Mouse (Mus musculus) myocyte (in vitro differentiated cells): Measurements from ENCODE around the gene Olfr356. TPM values are rescaled to one million over a fixed set of nuclear protein-coding genes. Genes with fewer than 3 reads are reported as not detected.

Experiments used
- H3K27me3 ChIP-seq: one replicate; pipeline ENCODE4 v1.6.1; 2011; ENCODE audit not compliant: control insufficient read depth, insufficient read depth, insufficient read length
- H3K36me3 ChIP-seq: one replicate; pipeline ENCODE4 v1.6.1; 2011; ENCODE audit not compliant: control insufficient read depth, insufficient read depth
- H3K4me2 ChIP-seq: one replicate; pipeline ENCODE4 v1.6.1; 2011; ENCODE audit warnings: low read depth, control low read depth
- H3K4me3 ChIP-seq: one replicate; pipeline ENCODE4 v1.5.1; 2011; ENCODE audit warnings: mild to moderate bottlenecking, control low read depth, moderate library complexity
- H3K79me2 ChIP-seq: one replicate; pipeline ENCODE4 v1.6.1; 2011; ENCODE audit not compliant: control insufficient read depth, insufficient read depth
- H3ac ChIP-seq: one replicate; pipeline ENCODE4 v1.6.1; 2011; ENCODE audit not compliant: control insufficient read depth, insufficient read length
- CEBPB ChIP-seq: IDR thresholded peaks from 2 replicates; pipeline ENCODE4 v1.6.1; 2011; ENCODE audit warnings: mild to moderate bottlenecking, moderate library complexity; ENCODE audit not compliant: poor library complexity, insufficient read depth, severe bottlenecking
- E2F4 ChIP-seq: IDR thresholded peaks from one replicate; pipeline ENCODE4 v1.6.1; 2011; ENCODE audit warnings: mild to moderate bottlenecking, control low read depth, moderate library complexity; ENCODE audit not compliant: insufficient read depth
- MAX ChIP-seq: IDR thresholded peaks from one replicate; pipeline ENCODE4 v1.6.1; 2011; ENCODE audit warnings: low read depth, mild to moderate bottlenecking, control low read depth
- MYOD1 ChIP-seq, 3 experiments: IDR thresholded peaks; one replicate each; pipeline ENCODE4 v1.6.1; 2011; ENCODE audit warnings: control low read depth in 2 of 3, low read depth in 2 of 3, mild to moderate bottlenecking in 2 of 3, moderate library complexity in 1 of 3; ENCODE audit not compliant: insufficient read length in 2 of 3, control insufficient read depth in 1 of 3
- MYOG ChIP-seq, 3 experiments: IDR thresholded peaks; one replicate each; pipeline ENCODE4 v1.6.1; 2011; ENCODE audit warnings: control low read depth in 2 of 3, low read depth in 2 of 3, mild to moderate bottlenecking in 2 of 3; ENCODE audit not compliant: insufficient read length in 2 of 3, control insufficient read depth in 1 of 3, insufficient read depth in 1 of 3
- POLR2A ChIP-seq: IDR thresholded peaks from one replicate; pipeline ENCODE4 v1.6.1; 2011; ENCODE audit warnings: low read depth, mild to moderate bottlenecking, control low read depth, moderate library complexity; ENCODE audit not compliant: insufficient read length
- POLR2AphosphoS2 ChIP-seq: IDR thresholded peaks from one replicate; pipeline ENCODE4 v1.6.1; 2011; ENCODE audit warnings: low read depth, control low read depth; ENCODE audit not compliant: insufficient read length
- REST ChIP-seq: IDR thresholded peaks from one replicate; pipeline ENCODE4 v1.6.1; 2011; ENCODE audit warnings: mild to moderate bottlenecking, control low read depth, moderate library complexity; ENCODE audit not compliant: insufficient read depth, insufficient read length
- SRF ChIP-seq: IDR thresholded peaks from one replicate; pipeline ENCODE4 v1.6.1; 2011; ENCODE audit warnings: low read depth; ENCODE audit not compliant: control insufficient read depth, insufficient read length
- TCF12 ChIP-seq: IDR thresholded peaks from one replicate; pipeline ENCODE4 v1.6.1; 2011; ENCODE audit warnings: mild to moderate bottlenecking, control low read depth; ENCODE audit not compliant: poor library complexity, insufficient read depth, severe bottlenecking
- TCF3 ChIP-seq: IDR thresholded peaks from one replicate; pipeline ENCODE4 v1.6.1; 2011; ENCODE audit warnings: low read depth, control low read depth; ENCODE audit not compliant: insufficient read length
- USF1 ChIP-seq: IDR thresholded peaks from one replicate; pipeline ENCODE4 v1.6.1; 2011; ENCODE audit warnings: low read depth, mild to moderate bottlenecking, control low read depth, moderate library complexity
- polyA plus RNA-seq: library from polyadenylated mRNA; unstranded; fragments of >200 nt; fragmentation: generic; extraction: Trizol; gene quantifications from one replicate; pipeline ENCODE4 v1.2.1, GENCODE M21; 2012; ENCODE audit warnings: missing spikeins

Gene Olfr356
- not detected for polyA plus RNA-seq

GRCm38 (mm10) chr2:36936821-36937220, at the start of gene Olfr356:
TSS of gene Olfr356 (plus strand) at chr2:36937121.
- Histone ChIP-seq H3K4me2 (no peak within 1 kb of the TSS), H3K27me3 (no peaks in the 10 kb centered on the region), H3K36me3 (no peaks in the 10 kb centered on the region), H3ac (no peak within 1 kb of the TSS), H3K79me2 (no peaks in the 10 kb centered on the region), H3K4me3 (no peak within 1 kb of the TSS)
- TF ChIP-seq MAX, result no peak
- no peak for TF ChIP-seq MYOG (IDR thresholded peaks at IDR 0.05; ENCODE audit: control insufficient read depth in 1 of 3, insufficient read depth in 1 of 3, insufficient read length in 2 of 3, low read depth in 2 of 3)
- TF ChIP-seq REST, result no peak
- no peak for TF ChIP-seq POLR2AphosphoS2
- no peak for TF ChIP-seq E2F4
- TF ChIP-seq POLR2A, result no peak
- TF ChIP-seq TCF12, result no peak
- no peak for TF ChIP-seq TCF3
- TF ChIP-seq USF1, result no peak
- no peak for TF ChIP-seq SRF
- TF ChIP-seq CEBPB, result no peak
- TF ChIP-seq MYOD1 (IDR thresholded peaks at IDR 0.05; ENCODE audit: control insufficient read depth in 1 of 3, insufficient read length in 2 of 3, low read depth in 2 of 3), result no peak

GRCm38 (mm10) chr2:36892836-36893235, 44.1 kb upstream of the Olfr356 start, which contains the start of gene Olfr353:
TSS of gene Olfr353 (minus strand) at chr2:36892936.
- Histone ChIP-seq H3ac (no peak within 1 kb of the TSS), H3K36me3 (no peaks in the 10 kb centered on the region), H3K27me3 (no peaks in the 10 kb centered on the region), H3K4me3 (no peak within 1 kb of the TSS), H3K79me2 (no peaks in the 10 kb centered on the region), H3K4me2 (no peak within 1 kb of the TSS)
- no peak for TF ChIP-seq POLR2A
- TF ChIP-seq REST, result no peak
- no peak for TF ChIP-seq SRF
- TF ChIP-seq E2F4, result no peak
- TF ChIP-seq CEBPB, result no peak
- TF ChIP-seq USF1, result no peak
- no peak for TF ChIP-seq POLR2AphosphoS2
- no peak for TF ChIP-seq MYOD1 (IDR thresholded peaks at IDR 0.05; ENCODE audit: control insufficient read depth in 1 of 3, insufficient read length in 2 of 3, low read depth in 2 of 3)
- no peak for TF ChIP-seq TCF3
- TF ChIP-seq TCF12, result no peak
- TF ChIP-seq MAX, result no peak
- no peak for TF ChIP-seq MYOG (IDR thresholded peaks at IDR 0.05; ENCODE audit: control insufficient read depth in 1 of 3, insufficient read depth in 1 of 3, insufficient read length in 2 of 3, low read depth in 2 of 3)

- Histone ChIP-seq H3K27me3 (no peaks in the 10 kb centered on the region), H3K79me2 (no peaks in the 10 kb centered on the region), H3ac (no peak overlapping the region), H3K36me3 (no peaks in the 10 kb centered on the region), H3K4me3 (no peak overlapping the region), H3K4me2 (no peak overlapping the region)
- TF ChIP-seq SRF (no peak), POLR2AphosphoS2 (no peak), TCF12 (no peak), MYOD1 (IDR thresholded peaks at IDR 0.05; ENCODE audit: control insufficient read depth in 1 of 3, insufficient read length in 2 of 3, low read depth in 2 of 3) (no peak), CEBPB (no peak), USF1 (no peak), REST (no peak), MYOG (IDR thresholded peaks at IDR 0.05; ENCODE audit: control insufficient read depth in 1 of 3, insufficient read depth in 1 of 3, insufficient read length in 2 of 3, low read depth in 2 of 3) (no peak), TCF3 (no peak), MAX (no peak), POLR2A (no peak), E2F4 (no peak)
Observed at GRCm38 (mm10) chr2:36897114-36897513, 39.8 kb upstream of the Olfr356 start.

- H3K79me2 ChIP-seq, result no peaks in the 10 kb centered on the region
- H3K4me3 ChIP-seq, result no peak within 1 kb of the TSS
- TF ChIP-seq TCF3 (no peak), TCF12 (no peak), REST (no peak), MAX (no peak), MYOD1 (IDR thresholded peaks at IDR 0.05; ENCODE audit: control insufficient read depth in 1 of 3, insufficient read length in 2 of 3, low read depth in 2 of 3) (no peak), E2F4 (no peak), MYOG (IDR thresholded peaks at IDR 0.05; ENCODE audit: control insufficient read depth in 1 of 3, insufficient read depth in 1 of 3, insufficient read length in 2 of 3, low read depth in 2 of 3) (no peak)
- no peaks in the 10 kb centered on the region for H3K36me3 ChIP-seq
- no peak within 1 kb of the TSS for H3K4me2 ChIP-seq
- H3K27me3 ChIP-seq, result no peaks in the 10 kb centered on the region
- no peak within 1 kb of the TSS for H3ac ChIP-seq
Observed at GRCm38 (mm10) chr2:36905380-36905779, 31.5 kb upstream of the Olfr356 start, which contains the start of gene Olfr354. TSS of gene Olfr354 (plus strand) at chr2:36905680.
